Mouse (Mus musculus) embryo, embryonic 11 days (tissue): ENCODE results near the gene Acad8.

Experiments
- DNase-seq: peaks from one replicate; pipeline ENCODE4 v3.0.0-alpha.2; 2015

Acad8 gene

DNA sequence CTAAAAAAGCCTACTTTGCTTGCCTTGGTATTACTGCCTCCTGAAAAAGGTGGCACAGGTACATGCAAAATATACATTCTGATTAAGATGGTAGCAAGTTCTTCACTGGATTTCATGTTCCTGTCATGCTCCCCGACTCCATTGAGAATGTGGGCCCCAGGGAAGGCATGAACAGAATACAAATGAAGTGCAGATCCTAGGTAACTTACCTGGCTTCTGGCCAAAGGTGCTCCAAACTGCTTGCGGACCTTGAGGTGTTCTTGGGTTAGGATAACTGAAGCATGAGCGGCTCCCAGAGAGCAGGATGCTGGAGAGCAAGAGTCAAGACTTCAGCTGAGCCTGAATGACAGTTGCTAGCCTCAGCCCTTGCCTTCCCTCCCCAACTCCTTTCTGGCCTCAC lies 20.6 kb downstream of the Acad8 start:
- no peak for DNase-seq

DNA sequence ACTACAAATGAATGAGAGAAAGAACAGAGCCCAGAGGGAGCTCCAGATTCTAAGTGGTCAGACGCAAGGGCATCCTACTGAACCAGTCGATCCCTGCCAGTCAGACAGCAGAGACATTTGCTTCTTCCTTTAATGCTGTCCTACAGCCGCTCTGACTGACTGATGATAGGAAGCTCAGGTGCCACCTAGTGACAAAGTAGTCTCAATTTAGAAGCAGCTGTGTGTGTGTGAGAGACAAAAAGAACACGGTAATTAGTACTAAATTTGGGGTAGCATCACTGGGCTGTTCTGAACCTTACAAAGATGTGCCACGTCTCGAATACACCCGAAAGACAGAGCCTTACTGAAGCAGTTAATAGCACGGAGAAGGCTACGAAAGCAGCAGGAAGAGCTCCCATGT lies 21.6 kb downstream of the Acad8 start:
- DNase-seq, result no peak

DNA sequence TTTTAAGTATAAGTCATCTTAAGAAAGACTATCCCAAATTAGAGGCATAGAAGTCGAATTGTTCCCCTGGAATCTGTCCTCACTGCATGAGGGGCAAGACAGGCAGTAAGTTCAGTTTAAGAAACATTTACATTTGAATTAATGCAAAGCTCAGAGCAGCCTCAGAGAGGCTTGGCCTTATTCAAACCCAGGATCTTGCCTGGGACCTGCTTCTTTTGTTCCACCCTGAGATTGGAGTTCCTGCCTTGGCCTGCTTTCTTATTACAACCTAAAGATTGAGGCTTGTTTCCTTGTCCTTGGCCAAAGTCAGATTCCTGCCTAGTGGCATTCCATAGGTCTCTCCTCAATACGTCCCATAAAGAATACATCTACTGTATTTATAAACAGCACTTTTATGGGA lies 51.6 kb downstream of the Acad8 start:
- DNase-seq, result no peak

DNA sequence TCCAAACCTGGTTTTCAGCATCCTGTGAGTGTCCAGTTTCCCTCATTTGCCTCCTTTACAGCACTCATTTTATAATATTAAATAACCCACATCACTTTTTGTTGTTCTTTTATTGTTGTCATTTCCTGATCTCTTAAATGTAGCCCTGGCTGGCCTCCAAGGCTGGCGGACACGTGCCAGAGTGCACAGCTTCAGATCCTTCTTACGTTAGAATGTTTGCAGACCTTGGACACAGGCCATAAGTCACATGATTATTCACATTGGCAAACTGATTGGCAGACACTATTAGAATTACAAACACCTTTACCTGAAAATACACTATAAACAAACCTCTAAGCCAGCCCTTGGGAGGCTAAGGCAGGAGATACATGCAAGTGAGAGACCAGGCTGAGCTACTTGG lies 75.2 kb downstream of the Acad8 start:
- no peak for DNase-seq
